13 mouse cellular contexts compared by ENCODE assay signal in the genomic region with DNA sequence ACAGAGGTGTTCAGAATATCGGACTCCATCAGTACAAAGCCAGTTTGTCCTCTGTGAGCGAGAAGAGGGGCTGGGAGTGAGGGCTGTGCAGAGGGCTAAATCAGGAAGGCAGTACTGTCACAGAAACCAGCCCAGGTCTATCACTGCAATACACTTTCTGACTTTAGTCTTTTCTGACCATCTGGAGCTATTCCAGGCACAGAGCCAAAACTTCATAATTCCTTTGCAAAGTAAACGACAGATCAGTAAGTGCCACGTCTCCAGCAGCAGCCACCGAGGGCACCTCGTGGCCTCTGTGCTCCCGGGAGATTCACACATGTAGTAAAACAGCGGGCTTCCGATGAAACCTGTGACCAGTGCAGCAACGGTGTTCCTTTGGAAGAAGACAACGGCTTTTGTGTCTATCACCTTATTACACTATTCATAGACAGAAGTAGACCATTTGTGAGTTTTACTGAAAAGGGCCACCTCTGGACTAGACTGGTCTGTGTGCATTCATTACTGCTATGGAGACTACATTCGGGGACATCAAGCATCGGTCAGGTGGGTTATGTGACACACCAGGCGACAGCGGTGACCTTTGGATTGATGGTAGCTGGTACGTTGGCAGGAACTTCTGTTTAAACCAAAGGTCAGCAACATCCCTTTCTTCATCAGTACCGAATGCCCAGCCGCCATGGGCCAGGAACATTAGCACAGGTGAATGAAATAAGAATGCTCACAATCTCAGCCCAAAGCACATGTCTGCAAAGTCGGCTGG. TPM values are rescaled to one million over a fixed set of nuclear protein-coding genes. Genes with fewer than 3 reads are reported as not detected.
DNase-seq lines count a peak whose midpoint lies in the region; ATAC-seq and TF ChIP-seq lines count a peak whose summit lies in the region.
"Had no signal": no experiment of that assay in that cellular context is flagged by ENCODE, and none has a peak within 500 bp of the region (broad histone marks: within the 10 kb centered on the region; RNA-seq: fewer than 3 reads in every experiment).

No protein-coding gene starts in this region.

- WGBS in midbrain, postnatal 0 days = 80% methylated on average over 19 of the region's 19 CpGs
- WGBS in midbrain, embryonic 15.5 days = 84% methylated on average over 19 of the region's 19 CpGs

- no peaks in the 10 kb centered on the region for H3K9me3 ChIP-seq in midbrain, postnatal 0 days (ENCODE audit: low read length)
- no peaks in the 10 kb centered on the region for H3K9me3 ChIP-seq in midbrain, embryonic 15.5 days
- H3K9me3 ChIP-seq: forebrain, embryonic 15.5 days had no signal

- no peaks in the 10 kb centered on the region for H3K4me1 ChIP-seq in midbrain, postnatal 0 days (ENCODE audit: insufficient read depth, low read length)
- peaks cover 7% of the 10 kb centered on the region; the same call in 1 of the 2 replicates for H3K4me1 ChIP-seq in midbrain, embryonic 15.5 days
- H3K4me1 ChIP-seq: megakaryocyte, embryonic 14.5 days had no signal

- no peak overlapping the region for H3K4me3 ChIP-seq in midbrain, postnatal 0 days (ENCODE audit: low read depth, low read length)
- H3K4me3 ChIP-seq in midbrain, embryonic 15.5 days = no peak overlapping the region
- H3K4me3 ChIP-seq: forebrain, embryonic 15.5 days; megakaryocyte, embryonic 14.5 days had no signal

- TF ChIP-seq CTCF in midbrain, postnatal 0 days (IDR thresholded peaks at IDR 0.05) = no peak

- H3K9ac ChIP-seq in midbrain, postnatal 0 days (replicated peaks; ENCODE audit: low read length, poor library complexity, severe bottlenecking) = no peak overlapping the region
- no peak overlapping the region for H3K9ac ChIP-seq in midbrain, embryonic 15.5 days
- H3K9ac ChIP-seq: forebrain, embryonic 15.5 days had no signal

- no peak overlapping the region for H3K27ac ChIP-seq in midbrain, postnatal 0 days (ENCODE audit: low read depth, low read length)
- no peak overlapping the region for H3K27ac ChIP-seq in midbrain, embryonic 15.5 days
- H3K27ac ChIP-seq: forebrain, embryonic 15.5 days had no signal

- peak; percentile 85 for DNase-seq in heart, adult 11 months
- no peak for DNase-seq in heart, adult 18-20 months
- DNase-seq in kidney, adult 9 months = peak; percentile 43
- DNase-seq in kidney, adult 8-10 months = no peak
- DNase-seq in midbrain, postnatal 0 days (ENCODE audit: low spot score) = peak; percentile 53
- no peak for DNase-seq in ovary, postnatal 14 days (ENCODE audit: low spot score)
- no peak for DNase-seq in thymus, postnatal 14 days
- DNase-seq: left cerebral cortex, postnatal 4 days; thymus, postnatal 36 days had no signal

- ATAC-seq in midbrain, postnatal 0 days (ENCODE audit: low FRiP score) = no peak
- no peak for ATAC-seq in midbrain, embryonic 15.5 days (replicated peaks)
- ATAC-seq: CD4-positive, CD25-positive, alpha-beta regulatory T cell, adult 4 months; forebrain, embryonic 15.5 days had no signal

- no peaks in the 10 kb centered on the region for H3K27me3 ChIP-seq in midbrain, postnatal 0 days (ENCODE audit: insufficient read depth, low read length)
- H3K27me3 ChIP-seq in midbrain, embryonic 15.5 days (replicated peaks) = no peaks in the 10 kb centered on the region
- H3K27me3 ChIP-seq: forebrain, embryonic 15.5 days; megakaryocyte, embryonic 14.5 days had no signal

- H3K36me3 ChIP-seq in midbrain, postnatal 0 days (ENCODE audit: insufficient read depth, low read length) = no peaks in the 10 kb centered on the region
- H3K36me3 ChIP-seq in midbrain, embryonic 15.5 days (replicated peaks) = no peaks in the 10 kb centered on the region
- H3K36me3 ChIP-seq: forebrain, embryonic 15.5 days had no signal

- H3K4me2 ChIP-seq in midbrain, postnatal 0 days (ENCODE audit: low read depth, low read length, poor library complexity, severe bottlenecking) = no peak overlapping the region
- no peak overlapping the region for H3K4me2 ChIP-seq in midbrain, embryonic 15.5 days
- H3K4me2 ChIP-seq: forebrain, embryonic 15.5 days had no signal

RNA-seq across cellular contexts. Expression of a gene that starts 24.2 kb away (rescaled TPM):
- total RNA-seq in heart, adult 18-20 months (2021) = 10 to 100 TPM; 49.0 to 50.5 TPM
- total RNA-seq in midbrain, postnatal 0 days (2014; rRNA removed) = 13.4 and 16.7 TPM in 2 replicates
- 5.1 and 7.6 TPM in 2 replicates for polyA plus RNA-seq in midbrain, postnatal 0 days (2015; fragmentation: Nextera tagmentation; extraction: Ambion mirVana)
- 9.2 and 9.7 TPM in 2 replicates for polyA plus RNA-seq in midbrain, embryonic 15.5 days (2015; fragmentation: Nextera tagmentation; extraction: Ambion mirVana)

Comparison
In these comparisons a context has a peak if more than half of its experiments do, and no peak if none do; other contexts are left out.
1. DNase-seq: peak in heart, adult 11 months (single experiment), kidney, adult 9 months (single experiment) and midbrain, postnatal 0 days (single experiment); none in heart, adult 18-20 months (0 of 2), kidney, adult 8-10 months (0 of 2), ovary, postnatal 14 days (single experiment) and thymus, postnatal 14 days (single experiment).